Comparison of ENCODE assay signal across 20 mouse cellular contexts in genomic region chr8:49348602-49349001, GRCm38 (mm10).
A peak's percentile ranks its signal among the peaks of the same experiment; 100 is the strongest.
DNase-seq lines count a peak whose midpoint lies in the region; ATAC-seq and TF ChIP-seq lines count a peak whose summit lies in the region.
"Had no signal": no experiment of that assay in that cellular context is flagged by ENCODE, and none has a peak within 500 bp of the region (broad histone marks: within the 10 kb centered on the region; RNA-seq: fewer than 3 reads in every experiment).

No protein-coding gene starts in this region.

- H3K27ac ChIP-seq in embryonic facial prominence, embryonic 14.5 days (replicated peaks; ENCODE audit: low read depth, low read length) = no peak overlapping the region
- no peak overlapping the region for H3K27ac ChIP-seq in embryonic facial prominence, embryonic 10.5 days (replicated peaks)
- H3K27ac ChIP-seq in kidney, adult 2 months (ENCODE audit: insufficient read depth, low read depth, low read length) = no peak overlapping the region
- H3K27ac ChIP-seq in kidney, embryonic 15.5 days = no peak overlapping the region
- H3K27ac ChIP-seq in olfactory bulb, adult 2 months (ENCODE audit: insufficient read depth, low read depth, low read length) = peak overlapping the region; percentile 70
- H3K27ac ChIP-seq: embryonic facial prominence, embryonic 12.5 days; forebrain, embryonic 13.5 days; hindbrain, embryonic 14.5 days; intestine, embryonic 15.5 days had no signal

- WGBS in embryonic facial prominence, embryonic 14.5 days = 75% methylated on average over 3 of the region's 3 CpGs
- 83% methylated on average over 3 of the region's 3 CpGs for whole genome bisulfite sequencing in embryonic facial prominence, embryonic 10.5 days
- 67% methylated on average over 3 of the region's 3 CpGs for WGBS in kidney, adult 2 months
- WGBS in kidney, embryonic 15.5 days = 62% methylated on average over 3 of the region's 3 CpGs
- WGBS in olfactory bulb, adult 2 months = 52% methylated on average over 3 of the region's 3 CpGs

- H3K4me2 ChIP-seq in embryonic facial prominence, embryonic 14.5 days (ENCODE audit: low read depth, low read length) = no peak overlapping the region
- no peak overlapping the region for H3K4me2 ChIP-seq in kidney, embryonic 15.5 days
- H3K4me2 ChIP-seq: embryonic facial prominence, embryonic 12.5 days; forebrain, embryonic 13.5 days; heart, embryonic 12.5 days; hindbrain, embryonic 14.5 days; intestine, embryonic 15.5 days had no signal

- no peaks in the 10 kb centered on the region for H3K36me3 ChIP-seq in embryonic facial prominence, embryonic 14.5 days (ENCODE audit: control insufficient read depth, insufficient read depth, low read length)
- H3K36me3 ChIP-seq in embryonic facial prominence, embryonic 10.5 days (replicated peaks) = no peaks in the 10 kb centered on the region
- H3K36me3 ChIP-seq in kidney, adult 2 months (ENCODE audit: control insufficient read depth, insufficient read depth, low read length) = no peaks in the 10 kb centered on the region
- H3K36me3 ChIP-seq in kidney, embryonic 15.5 days = no peaks in the 10 kb centered on the region
- H3K36me3 ChIP-seq: embryonic facial prominence, embryonic 12.5 days; heart, embryonic 12.5 days; intestine, embryonic 15.5 days had no signal

- no peak overlapping the region for H3K9ac ChIP-seq in embryonic facial prominence, embryonic 14.5 days (ENCODE audit: low read depth, low read length)
- H3K9ac ChIP-seq in kidney, embryonic 15.5 days = no peak overlapping the region
- H3K9ac ChIP-seq: embryonic facial prominence, embryonic 12.5 days; forebrain, embryonic 13.5 days; forebrain, postnatal 0 days; heart, embryonic 12.5 days; hindbrain, embryonic 14.5 days; intestine, embryonic 15.5 days had no signal

- no peak for ATAC-seq in embryonic facial prominence, embryonic 14.5 days (ENCODE audit: low read depth)
- ATAC-seq in kidney, embryonic 15.5 days (replicated peaks; ENCODE audit: low FRiP score) = no peak
- ATAC-seq: forebrain, embryonic 13.5 days; forebrain, postnatal 0 days; intestine, embryonic 15.5 days had no signal

- no peak for TF ChIP-seq POLR2A in kidney, adult 2 months (IDR thresholded peaks at IDR 0.05; ENCODE audit: low read depth, low read length)
- TF ChIP-seq POLR2A in olfactory bulb, adult 2 months (IDR thresholded peaks at IDR 0.05; ENCODE audit: insufficient read depth, low read depth, low read length) = no peak

- no peak for TF ChIP-seq CTCF in kidney, adult 2 months (conservative IDR thresholded peaks at IDR 0.05; ENCODE audit: insufficient read depth, insufficient read length, low read depth, low read length)
- no peak for TF ChIP-seq CTCF in olfactory bulb, adult 2 months (IDR thresholded peaks at IDR 0.05; ENCODE audit: insufficient read depth, low read depth, low read length)

- no peaks in the 10 kb centered on the region for H3K9me3 ChIP-seq in embryonic facial prominence, embryonic 14.5 days (ENCODE audit: control insufficient read depth, low read length)
- no peaks in the 10 kb centered on the region for H3K9me3 ChIP-seq in embryonic facial prominence, embryonic 10.5 days
- no peaks in the 10 kb centered on the region for H3K9me3 ChIP-seq in kidney, embryonic 15.5 days (replicated peaks)
- H3K9me3 ChIP-seq: embryonic facial prominence, embryonic 12.5 days; forebrain, embryonic 13.5 days; intestine, embryonic 15.5 days had no signal

- no peak overlapping the region for H3K4me3 ChIP-seq in embryonic facial prominence, embryonic 14.5 days (ENCODE audit: low read depth, low read length)
- no peak overlapping the region for H3K4me3 ChIP-seq in embryonic facial prominence, embryonic 10.5 days
- no peak overlapping the region for H3K4me3 ChIP-seq in kidney, adult 2 months (ENCODE audit: insufficient read depth, low read depth, low read length)
- H3K4me3 ChIP-seq in kidney, embryonic 15.5 days (replicated peaks) = no peak overlapping the region
- no peak overlapping the region for H3K4me3 ChIP-seq in olfactory bulb, adult 2 months (ENCODE audit: insufficient read depth, low read depth, low read length)
- H3K4me3 ChIP-seq: embryonic facial prominence, embryonic 12.5 days; forebrain, embryonic 13.5 days; heart, embryonic 12.5 days; intestine, embryonic 15.5 days had no signal

- peak; percentile 22 for DNase-seq in embryonic facial prominence, embryonic 14.5 days (ENCODE audit: low spot score)
- DNase-seq in embryonic facial prominence, embryonic 10.5 days (ENCODE audit: low spot score) = no peak
- DNase-seq in kidney, adult 2 months = peak; percentile 2
- DNase-seq in adipocyte (ENCODE audit: low spot score) = peak; percentile 3
- DNase-seq in ovary, postnatal 14 days (ENCODE audit: low spot score) = no peak
- no peak for DNase-seq in cerebellum, adult 11-12 months
- DNase-seq: adrenal gland, postnatal 10 days; cerebellum, adult 18-20 months; cerebellum, adult 9-11 months; forebrain, postnatal 0 days; gastrocnemius, postnatal 36 days; kidney, adult 18-20 months had no signal

- H3K27me3 ChIP-seq in embryonic facial prominence, embryonic 14.5 days (replicated peaks; ENCODE audit: control insufficient read depth, insufficient read depth, low read length) = no peaks in the 10 kb centered on the region
- H3K27me3 ChIP-seq in embryonic facial prominence, embryonic 10.5 days (replicated peaks; ENCODE audit: low read depth, poor library complexity, severe bottlenecking) = no peaks in the 10 kb centered on the region
- no peaks in the 10 kb centered on the region for H3K27me3 ChIP-seq in kidney, adult 2 months (replicated peaks; ENCODE audit: control insufficient read depth, insufficient read depth, low read length)
- no peaks in the 10 kb centered on the region for H3K27me3 ChIP-seq in kidney, embryonic 15.5 days
- H3K27me3 ChIP-seq: CH12.LX; embryonic facial prominence, embryonic 12.5 days; forebrain, embryonic 13.5 days; heart, embryonic 12.5 days; intestine, embryonic 15.5 days had no signal

- H3K4me1 ChIP-seq in embryonic facial prominence, embryonic 14.5 days (ENCODE audit: control insufficient read depth, insufficient read depth, low read length) = no peaks in the 10 kb centered on the region
- peaks cover 9% of the 10 kb centered on the region for H3K4me1 ChIP-seq in embryonic facial prominence, embryonic 10.5 days
- H3K4me1 ChIP-seq in kidney, adult 2 months (ENCODE audit: control insufficient read depth, insufficient read depth, low read length) = no peaks in the 10 kb centered on the region
- no peaks in the 10 kb centered on the region for H3K4me1 ChIP-seq in kidney, embryonic 15.5 days
- H3K4me1 ChIP-seq in olfactory bulb, adult 2 months (ENCODE audit: control insufficient read depth, insufficient read depth, low read length) = peaks cover 4% of the 10 kb centered on the region
- H3K4me1 ChIP-seq: embryonic facial prominence, embryonic 12.5 days; forebrain, embryonic 13.5 days; intestine, embryonic 15.5 days had no signal

Comparison
In these comparisons a context has a peak if more than half of its experiments do, and no peak if none do; other contexts are left out.
1. DNase-seq: peak in embryonic facial prominence, embryonic 14.5 days (single experiment), kidney, adult 2 months (single experiment) and adipocyte (single experiment); none in embryonic facial prominence, embryonic 10.5 days (single experiment), ovary, postnatal 14 days (single experiment) and cerebellum, adult 11-12 months (single experiment).